Mouse (Mus musculus) forebrain, embryonic 14.5 days (tissue): ENCODE measurements around the gene Nup93. TPM values are rescaled to one million over a fixed set of nuclear protein-coding genes. Genes with fewer than 3 reads are reported as not detected.

ENCODE experiments used
- ATAC-seq: fragments of 200-750 bp; cut with Nextera tagmentation; 2 replicates; pipeline ENCODE4 v1.8.0; 2017; ENCODE audit warnings: mild to moderate bottlenecking, moderate library complexity
- DNase-seq: peaks from one replicate; pipeline ENCODE4 v3.0.0-alpha.2; 2015; ENCODE audit warnings: low spot score
- H3K27ac ChIP-seq: fragments of 300-500 bp; sonication (generic); 2 replicates; pipeline ENCODE4 v1.5.1; 2014; ENCODE audit warnings: low read depth, mild to moderate bottlenecking, control low read depth, low read length, moderate library complexity
- H3K27me3 ChIP-seq: fragments of 300-500 bp; sonication (generic); replicated peaks from 2 replicates; pipeline ENCODE4 v1.6.1; 2014; ENCODE audit warnings: low read length, control low read depth, mixed read lengths; ENCODE audit not compliant: control insufficient read depth, insufficient read depth
- H3K36me3 ChIP-seq: fragments of 300-500 bp; sonication (generic); 2 replicates; pipeline ENCODE4 v1.6.1; 2014; ENCODE audit warnings: low read length, control low read depth; ENCODE audit not compliant: control insufficient read depth, insufficient read depth
- H3K4me1 ChIP-seq: fragments of 300-500 bp; sonication (generic); 2 replicates; pipeline ENCODE4 v1.6.1; 2014; ENCODE audit warnings: antibody characterized with exemption, low read length, control low read depth; ENCODE audit not compliant: control insufficient read depth, insufficient read depth
- H3K4me2 ChIP-seq: fragments of 300-500 bp; sonication (generic); 2 replicates; pipeline ENCODE4 v1.6.1; 2014; ENCODE audit warnings: mild to moderate bottlenecking, control low read depth, low read length
- H3K4me3 ChIP-seq: fragments of 300-500 bp; sonication (generic); 2 replicates; pipeline ENCODE4 v1.5.1; 2014; ENCODE audit warnings: low read depth, low read length, control low read depth
- H3K9ac ChIP-seq: fragments of 300-500 bp; sonication (generic); 2 replicates; pipeline ENCODE4 v1.6.1; 2014; ENCODE audit warnings: mild to moderate bottlenecking, low read length, control low read depth, moderate library complexity
- H3K9me3 ChIP-seq: fragments of 300-500 bp; sonication (generic); replicated peaks from 2 replicates; pipeline ENCODE4 v1.6.1; 2016; ENCODE audit warnings: low read length, control low read depth, mixed read lengths; ENCODE audit not compliant: control insufficient read depth
- WGBS: fragments of 180-500 bp; shearing (Covaris S2); extraction: QIAGEN DNeasy Blood & Tissue Kit; methylation state at CpG from one replicate; pipeline ENCODE4 v1.1.7; 2014; 5-methylcytosine and 5-hydroxymethylcytosine counted together
- polyA plus RNA-seq: library from polyadenylated mRNA; unstranded; fragments of >200 nt; fragmentation: Nextera tagmentation; extraction: Ambion mirVana; gene quantifications from 2 replicates; pipeline ENCODE4 v1.2.1, GENCODE M21; 2014

Nup93 gene
- polyA plus RNA-seq, 1 experiment from 2014 or later = 72.6 TPM

- Histone ChIP-seq H3K9me3 (no peaks in the 10 kb centered on the region), H3K27me3 (peaks cover 48% of the 10 kb centered on the region), H3K4me3 (no peak overlapping the region), H3K4me1 (peaks cover 18% of the 10 kb centered on the region), H3K9ac (no peak overlapping the region), H3K36me3 (no peaks in the 10 kb centered on the region), H3K4me2 (no peak overlapping the region), H3K27ac (no peak overlapping the region)
- DNase-seq = no peak
- 28% methylated on average over 12 of the region's 12 CpGs for WGBS
- ATAC-seq = no peak
Observed at GRCm38 (mm10) chr8:94184357-94184843, 30.0 kb upstream of the Nup93 start.

DNA sequence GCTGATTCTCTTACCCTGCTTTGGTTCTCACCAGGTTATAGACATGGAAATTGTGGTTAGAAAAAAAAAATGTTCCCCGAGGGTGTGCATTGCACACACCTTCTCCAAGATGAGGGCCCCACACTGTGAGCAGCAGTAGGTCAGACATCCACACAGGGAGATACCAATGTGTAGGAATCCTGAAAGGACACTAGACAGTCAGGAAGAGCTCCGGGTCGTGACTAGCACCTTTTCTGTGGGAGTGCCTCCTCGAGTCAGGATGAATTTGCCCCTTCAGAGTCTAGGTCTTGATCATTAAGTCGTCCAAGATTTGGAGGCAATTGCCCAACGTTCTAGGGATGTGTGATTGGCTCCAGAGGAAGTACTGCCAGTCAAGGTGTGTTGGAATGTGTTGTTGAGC, 28.6 kb upstream of the Nup93 start:
- Histone ChIP-seq H3K27me3 (peaks cover 36% of the 10 kb centered on the region), H3K4me3 (no peak overlapping the region), H3K4me1 (peaks cover 14% of the 10 kb centered on the region), H3K27ac (no peak overlapping the region), H3K36me3 (no peaks in the 10 kb centered on the region), H3K9me3 (no peaks in the 10 kb centered on the region), H3K9ac (no peak overlapping the region), H3K4me2 (no peak overlapping the region)
- DNase-seq = no peak
- ATAC-seq = no peak
- 73% methylated on average over 6 of the region's 6 CpGs for WGBS

- Histone ChIP-seq H3K27me3 (peaks cover 36% of the 10 kb centered on the region), H3K9ac (no peak overlapping the region), H3K4me1 (peaks cover 14% of the 10 kb centered on the region), H3K4me2 (0 out of 2 replicates have a peak overlapping the region, but pooled peaks have one; percentile 6), H3K4me3 (no peak overlapping the region), H3K36me3 (no peaks in the 10 kb centered on the region), H3K27ac (no peak overlapping the region), H3K9me3 (no peaks in the 10 kb centered on the region)
- 3% methylated on average over 17 of the region's 17 CpGs for WGBS
- DNase-seq = peak; percentile 51
- ATAC-seq = no peak
Observed at GRCm38 (mm10) chr8:94186542-94186941, 27.8 kb upstream of the Nup93 start.

GRCm38 (mm10) chr8:94187290-94188002, 26.9 kb upstream of the Nup93 start:
- peaks cover 14% of the 10 kb centered on the region for H3K4me1 ChIP-seq
- H3K4me3 ChIP-seq = no peak overlapping the region
- no peak overlapping the region for H3K4me2 ChIP-seq
- no peaks in the 10 kb centered on the region for H3K36me3 ChIP-seq
- WGBS = 39% methylated on average over 21 of the region's 21 CpGs
- peak; percentile 49 for DNase-seq
- no peaks in the 10 kb centered on the region for H3K9me3 ChIP-seq
- H3K9ac ChIP-seq = no peak overlapping the region
- no peak for ATAC-seq
- H3K27ac ChIP-seq = no peak overlapping the region
- peaks cover 33% of the 10 kb centered on the region for H3K27me3 ChIP-seq

GRCm38 (mm10) chr8:94189275-94190031, 24.9 kb upstream of the Nup93 start:
- Histone ChIP-seq H3K9ac (no peak overlapping the region), H3K36me3 (no peaks in the 10 kb centered on the region), H3K4me2 (no peak overlapping the region), H3K4me3 (no peak overlapping the region), H3K4me1 (peaks cover 4% of the 10 kb centered on the region), H3K9me3 (no peaks in the 10 kb centered on the region), H3K27ac (no peak overlapping the region), H3K27me3 (peaks cover 13% of the 10 kb centered on the region)
- WGBS = 73% methylated on average over 13 of the region's 13 CpGs
- ATAC-seq = no peak; the same call in 1 of the 2 replicates
- peak; percentile 54 for DNase-seq

GRCm38 (mm10) chr8:94191101-94191691, 23.2 kb upstream of the Nup93 start:
- H3K27me3 ChIP-seq = peaks cover 4% of the 10 kb centered on the region; the same call in 1 of the 2 replicates
- 0 out of 2 replicates have a peak overlapping the region, but pooled peaks have one; percentile 3 for H3K4me3 ChIP-seq
- no peak overlapping the region for H3K9ac ChIP-seq
- H3K27ac ChIP-seq = no peak overlapping the region
- no peak for DNase-seq
- no peaks in the 10 kb centered on the region for H3K36me3 ChIP-seq
- H3K4me2 ChIP-seq = peak overlapping the region; percentile 27; the same call in 1 of the 2 replicates
- H3K4me1 ChIP-seq = peaks cover 4% of the 10 kb centered on the region
- no peak for ATAC-seq
- no peaks in the 10 kb centered on the region for H3K9me3 ChIP-seq
- WGBS = 33% methylated on average over 21 of the region's 21 CpGs

- H3K27ac ChIP-seq = no peak overlapping the region
- DNase-seq (peak; percentile 57), ATAC-seq (no peak)
- no peak overlapping the region for H3K4me2 ChIP-seq
- no peaks in the 10 kb centered on the region for H3K36me3 ChIP-seq
- 32% methylated on average over 1 of the region's 1 CpGs for WGBS
- H3K4me1 ChIP-seq = peaks cover 4% of the 10 kb centered on the region
- no peak overlapping the region for H3K9ac ChIP-seq
- no peak overlapping the region for H3K4me3 ChIP-seq
- H3K9me3 ChIP-seq = no peaks in the 10 kb centered on the region
- H3K27me3 ChIP-seq = no peaks in the 10 kb centered on the region
Observed at GRCm38 (mm10) chr8:94192926-94193325, 21.4 kb upstream of the Nup93 start.

- DNase-seq (no peak), ATAC-seq (no peak)
- no peaks in the 10 kb centered on the region for H3K27me3 ChIP-seq
- no peaks in the 10 kb centered on the region for H3K36me3 ChIP-seq
- H3K4me1 ChIP-seq = no peaks in the 10 kb centered on the region
- H3K9me3 ChIP-seq = no peaks in the 10 kb centered on the region
- H3K4me3 ChIP-seq = no peak overlapping the region
- no peak overlapping the region for H3K9ac ChIP-seq
- H3K4me2 ChIP-seq = no peak overlapping the region
- no peak overlapping the region for H3K27ac ChIP-seq
- 90% methylated on average over 7 of the region's 7 CpGs for WGBS
Observed at GRCm38 (mm10) chr8:94194591-94195223, 19.7 kb upstream of the Nup93 start.
